Mouse (Mus musculus) embryonic facial prominence, embryonic 14.5 days (tissue): Measurements from ENCODE around the gene Myod1. TPM values are rescaled to one million over a fixed set of nuclear protein-coding genes. Genes with fewer than 3 reads are reported as not detected.

Experiments
- ATAC-seq: fragments of 200-750 bp; cut with Nextera tagmentation; 2 replicates; pipeline ENCODE4 v1.8.0; 2017; ENCODE audit warnings: low read depth, moderate number of reproducible peaks, moderate TSS enrichment
- DNase-seq: peaks from one replicate; pipeline ENCODE4 v3.0.0-alpha.2; 2015; ENCODE audit warnings: low spot score
- H3K27ac ChIP-seq: fragments of 300-500 bp; sonication (generic); replicated peaks from 2 replicates; pipeline ENCODE4 v1.5.1; 2014; ENCODE audit warnings: low read depth, mild to moderate bottlenecking, low read length, moderate library complexity
- H3K27me3 ChIP-seq: fragments of 300-500 bp; sonication (generic); replicated peaks from 2 replicates; pipeline ENCODE4 v1.6.1; 2014; ENCODE audit warnings: low read length; ENCODE audit not compliant: control insufficient read depth, insufficient read depth
- H3K36me3 ChIP-seq: fragments of 300-500 bp; sonication (generic); 2 replicates; pipeline ENCODE4 v1.6.1; 2014; ENCODE audit warnings: low read length, mixed read lengths; ENCODE audit not compliant: control insufficient read depth, insufficient read depth
- H3K4me1 ChIP-seq: fragments of 300-500 bp; sonication (generic); 2 replicates; pipeline ENCODE4 v1.6.1; 2014; ENCODE audit warnings: antibody characterized with exemption, low read length; ENCODE audit not compliant: control insufficient read depth, insufficient read depth
- H3K4me2 ChIP-seq: fragments of 300-500 bp; sonication (generic); 2 replicates; pipeline ENCODE4 v1.6.1; 2014; ENCODE audit warnings: low read depth, mild to moderate bottlenecking, low read length, moderate library complexity, mixed read lengths
- H3K4me3 ChIP-seq: fragments of 300-500 bp; sonication (generic); 2 replicates; pipeline ENCODE4 v1.5.1; 2014; ENCODE audit warnings: low read depth, mild to moderate bottlenecking, low read length
- H3K9ac ChIP-seq: fragments of 300-500 bp; sonication (generic); 2 replicates; pipeline ENCODE4 v1.6.1; 2014; ENCODE audit warnings: low read depth, mild to moderate bottlenecking, low read length, moderate library complexity, mixed read lengths
- H3K9me3 ChIP-seq: fragments of 300-500 bp; sonication (generic); 2 replicates; pipeline ENCODE4 v1.6.1; 2016; ENCODE audit warnings: low read length; ENCODE audit not compliant: control insufficient read depth
- WGBS: fragments of 180-500 bp; shearing (Covaris S2); extraction: QIAGEN DNeasy Blood & Tissue Kit; methylation state at CpG from one replicate; pipeline ENCODE4 v1.1.7; 2014; 5-methylcytosine and 5-hydroxymethylcytosine counted together
- polyA plus RNA-seq: library from polyadenylated mRNA; unstranded; fragments of >200 nt; fragmentation: Nextera tagmentation; extraction: Ambion mirVana; gene quantifications from 2 replicates; pipeline ENCODE4 v1.2.1, GENCODE M21; 2014

Gene Myod1
- polyA plus RNA-seq, 1 experiment from 2014 or later, result 46.5 TPM

DNA sequence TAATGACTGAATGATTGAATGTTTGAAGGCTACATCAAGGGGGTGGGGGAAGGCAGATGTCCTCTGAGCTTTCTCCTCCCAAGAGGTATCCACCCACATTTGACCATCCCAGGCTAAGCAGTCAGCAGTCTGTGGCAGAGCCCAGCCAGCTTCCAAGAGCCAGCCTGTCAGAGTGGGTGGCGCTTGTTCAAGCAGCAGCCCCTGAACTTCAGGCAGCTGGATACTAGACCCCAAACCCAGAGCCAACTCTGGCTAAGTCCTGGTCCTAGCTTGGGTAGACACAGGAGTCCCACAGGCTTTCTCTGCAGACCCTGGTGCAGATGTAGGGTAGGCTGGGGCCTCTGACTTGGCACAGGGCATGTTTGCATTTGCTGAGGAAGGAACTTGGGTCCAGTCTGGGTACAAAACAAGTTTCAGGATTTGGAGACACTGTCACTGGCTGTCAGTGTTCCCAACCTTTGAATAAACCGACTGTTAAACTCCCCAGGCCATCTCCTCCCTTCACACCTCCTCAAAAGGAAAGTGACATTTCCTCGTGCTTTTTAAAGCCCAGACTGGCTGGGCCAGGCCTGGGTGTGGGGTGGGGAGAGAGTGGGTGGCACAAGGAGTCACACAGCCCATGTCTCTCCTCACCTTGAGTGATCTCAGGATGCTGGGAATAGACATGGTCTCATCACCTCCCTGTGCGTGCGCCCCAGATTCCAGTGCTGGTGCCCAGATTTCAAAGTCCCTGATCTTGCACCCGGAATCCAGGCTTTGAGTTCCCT is 37.9 kb downstream of the Myod1 start:
- ATAC-seq (no peak), DNase-seq (no peak)
- H3K4me2 ChIP-seq, result no peak overlapping the region
- H3K4me3 ChIP-seq, result no peak overlapping the region
- H3K27ac ChIP-seq, result no peak overlapping the region
- no peaks in the 10 kb centered on the region for H3K4me1 ChIP-seq
- no peaks in the 10 kb centered on the region for H3K27me3 ChIP-seq
- H3K9ac ChIP-seq, result no peak overlapping the region
- 76% methylated on average over 6 of the region's 6 CpGs for WGBS
- H3K36me3 ChIP-seq, result no peaks in the 10 kb centered on the region
- no peaks in the 10 kb centered on the region for H3K9me3 ChIP-seq

DNA sequence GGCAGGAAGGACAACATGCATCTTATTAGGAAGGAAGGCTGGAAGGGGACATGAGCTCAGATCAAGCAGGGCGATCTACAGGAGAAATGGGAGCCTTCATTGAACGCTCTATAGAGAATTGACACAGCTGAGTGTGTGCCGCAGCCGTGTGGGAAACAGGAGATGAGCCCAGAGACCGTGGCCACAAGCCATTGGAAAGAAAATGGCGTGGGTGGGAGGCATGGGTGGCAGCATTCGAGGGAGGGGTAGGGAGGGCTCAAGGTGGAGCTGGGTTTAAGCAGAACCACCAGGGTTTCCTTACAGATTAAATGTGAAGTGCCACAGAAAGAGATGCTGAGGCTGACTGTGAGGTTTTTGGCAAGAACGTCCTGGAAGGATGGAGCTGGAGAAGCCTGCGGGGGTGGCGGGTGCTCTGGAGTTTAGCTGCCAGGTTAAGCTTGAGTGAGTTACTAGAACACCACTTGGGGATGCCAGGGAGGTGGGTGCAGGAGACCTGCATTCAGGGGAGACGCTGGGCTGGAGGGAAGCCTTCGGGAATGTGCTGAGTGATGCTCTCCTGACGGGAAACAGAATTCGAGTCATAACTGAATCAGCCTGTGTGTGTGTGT is 39.6 kb downstream of the Myod1 start:
- Histone ChIP-seq H3K4me1 (no peaks in the 10 kb centered on the region), H3K27me3 (no peaks in the 10 kb centered on the region), H3K4me2 (no peak overlapping the region), H3K4me3 (no peak overlapping the region), H3K9ac (no peak overlapping the region), H3K27ac (no peak overlapping the region), H3K36me3 (no peaks in the 10 kb centered on the region), H3K9me3 (no peaks in the 10 kb centered on the region)
- 63% methylated on average over 14 of the region's 14 CpGs for WGBS
- no peak for DNase-seq
- ATAC-seq, result no peak

DNA sequence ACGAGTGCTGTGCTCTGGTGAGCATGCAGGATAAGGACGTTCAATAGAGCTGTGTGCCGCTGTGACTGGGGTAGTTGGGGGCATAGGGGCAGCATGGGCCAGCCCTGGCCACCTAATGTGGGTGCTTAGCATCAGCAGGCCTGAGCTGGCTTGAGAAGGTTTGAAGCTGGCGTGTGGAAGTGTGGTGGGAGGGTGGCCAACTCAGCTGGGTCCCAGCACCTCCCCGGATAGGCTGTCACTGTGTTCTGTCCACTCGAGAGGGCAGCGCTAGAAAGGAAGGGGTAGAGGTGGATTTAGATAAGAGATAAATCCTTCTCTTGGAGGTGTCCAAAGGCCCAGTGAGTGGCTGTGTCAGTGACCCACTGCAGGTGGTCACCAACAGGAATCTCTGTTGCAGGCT is 41.2 kb downstream of the Myod1 start:
- ATAC-seq (no peak), DNase-seq (no peak)
- H3K27ac ChIP-seq, result no peak overlapping the region
- no peaks in the 10 kb centered on the region for H3K9me3 ChIP-seq
- H3K4me2 ChIP-seq, result no peak overlapping the region
- no peak overlapping the region for H3K9ac ChIP-seq
- no peaks in the 10 kb centered on the region for H3K27me3 ChIP-seq
- WGBS, result 72% methylated on average over 7 of the region's 7 CpGs
- H3K4me3 ChIP-seq, result no peak overlapping the region
- no peaks in the 10 kb centered on the region for H3K36me3 ChIP-seq
- no peaks in the 10 kb centered on the region for H3K4me1 ChIP-seq

DNA sequence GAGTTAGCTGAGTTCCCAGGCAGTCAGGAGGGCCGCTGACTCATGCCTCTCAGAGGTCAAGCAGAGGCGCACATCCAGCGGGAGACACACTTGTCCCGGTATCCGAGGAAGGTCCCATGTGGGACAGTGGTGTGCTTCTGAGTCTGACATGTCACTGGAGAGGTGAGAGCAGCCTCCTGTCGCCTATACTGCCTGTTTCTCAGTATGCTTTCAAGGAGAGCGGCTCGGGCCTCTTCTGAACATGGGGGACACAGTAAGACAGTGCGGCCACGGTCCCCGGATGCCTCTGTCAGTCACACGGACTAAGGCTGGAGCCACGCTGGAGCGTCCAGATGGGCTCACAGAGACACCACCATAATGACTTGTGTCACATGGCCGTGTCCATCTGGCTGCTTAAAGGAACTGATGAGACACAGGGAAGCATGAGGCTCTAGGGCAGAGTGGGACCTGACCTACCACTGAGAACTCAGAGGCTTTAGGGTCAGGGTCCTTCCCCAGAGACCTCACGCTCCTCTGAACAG is 41.9 kb downstream of the Myod1 start:
- DNase-seq (no peak), ATAC-seq (no peak)
- no peak overlapping the region for H3K27ac ChIP-seq
- H3K4me1 ChIP-seq, result no peaks in the 10 kb centered on the region
- H3K4me3 ChIP-seq, result no peak overlapping the region
- no peaks in the 10 kb centered on the region for H3K36me3 ChIP-seq
- H3K27me3 ChIP-seq, result no peaks in the 10 kb centered on the region
- no peaks in the 10 kb centered on the region for H3K9me3 ChIP-seq
- 67% methylated on average over 16 of the region's 16 CpGs for WGBS
- H3K4me2 ChIP-seq, result no peak overlapping the region
- no peak overlapping the region for H3K9ac ChIP-seq

DNA sequence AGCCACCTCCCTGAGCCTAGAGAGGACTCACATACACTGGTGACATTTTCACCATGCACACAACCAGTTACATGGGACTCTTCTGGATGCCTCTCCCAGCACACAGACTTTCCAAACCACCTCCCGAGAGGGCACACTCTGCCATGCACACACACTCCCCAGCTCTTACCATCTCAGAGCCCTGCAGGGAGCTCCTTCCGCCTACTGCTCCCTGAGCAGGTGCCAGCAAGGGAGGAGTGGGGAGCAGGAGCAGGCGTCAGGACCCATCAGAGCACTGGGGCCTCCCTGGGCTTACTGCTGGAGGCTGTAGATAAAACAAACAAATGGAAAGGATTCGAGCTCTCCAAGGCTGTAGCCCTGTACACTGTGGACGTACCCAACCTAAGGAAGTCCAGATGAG is 45.3 kb downstream of the Myod1 start:
- WGBS, result 41% methylated on average over 5 of the region's 5 CpGs
- no peak overlapping the region for H3K4me2 ChIP-seq
- no peak overlapping the region for H3K4me3 ChIP-seq
- no peaks in the 10 kb centered on the region for H3K9me3 ChIP-seq
- DNase-seq (no peak), ATAC-seq (no peak)
- no peak overlapping the region for H3K27ac ChIP-seq
- H3K27me3 ChIP-seq, result no peaks in the 10 kb centered on the region
- H3K4me1 ChIP-seq, result no peaks in the 10 kb centered on the region
- H3K36me3 ChIP-seq, result no peaks in the 10 kb centered on the region
- no peak overlapping the region for H3K9ac ChIP-seq

DNA sequence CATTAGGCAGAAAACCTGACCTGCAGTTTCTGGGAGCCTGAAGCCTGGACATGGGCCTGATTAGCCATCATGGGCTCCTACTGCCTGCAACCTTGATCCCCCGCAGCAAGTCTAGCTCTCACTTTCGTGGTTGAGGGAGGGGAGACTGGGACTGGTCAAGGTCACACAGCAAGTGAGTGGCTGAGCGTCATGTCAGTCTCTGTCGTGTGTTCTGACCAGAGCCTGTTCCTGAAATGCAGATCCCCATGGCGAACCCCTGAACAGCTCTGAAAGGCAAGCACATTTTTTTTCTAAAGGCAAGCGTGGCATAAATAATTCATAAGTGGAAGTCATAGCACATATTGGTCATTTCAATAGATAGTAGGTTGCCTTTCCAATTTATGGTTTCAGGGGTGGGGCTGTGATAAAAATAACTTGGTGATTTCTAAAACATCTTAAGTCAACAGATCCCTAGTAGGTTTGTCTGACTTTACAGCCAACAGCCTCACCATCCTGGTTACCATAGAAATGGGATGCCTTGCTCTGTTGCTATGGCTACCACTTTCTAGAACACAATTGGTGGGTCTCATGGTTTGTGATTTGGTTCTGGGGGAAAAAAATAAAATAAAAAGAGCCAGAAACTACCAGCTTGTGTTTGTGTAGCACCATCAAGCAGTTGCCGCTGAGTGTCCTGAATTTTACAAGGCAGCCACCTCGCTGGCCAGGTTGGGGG is 45.9 kb downstream of the Myod1 start:
- no peaks in the 10 kb centered on the region for H3K4me1 ChIP-seq
- no peak overlapping the region for H3K9ac ChIP-seq
- H3K4me2 ChIP-seq, result no peak overlapping the region
- H3K9me3 ChIP-seq, result no peaks in the 10 kb centered on the region
- no peak for DNase-seq
- ATAC-seq, result no peak
- no peaks in the 10 kb centered on the region for H3K27me3 ChIP-seq
- 63% methylated on average over 8 of the region's 8 CpGs for WGBS
- H3K4me3 ChIP-seq, result no peak overlapping the region
- no peaks in the 10 kb centered on the region for H3K36me3 ChIP-seq
- H3K27ac ChIP-seq, result no peak overlapping the region

DNA sequence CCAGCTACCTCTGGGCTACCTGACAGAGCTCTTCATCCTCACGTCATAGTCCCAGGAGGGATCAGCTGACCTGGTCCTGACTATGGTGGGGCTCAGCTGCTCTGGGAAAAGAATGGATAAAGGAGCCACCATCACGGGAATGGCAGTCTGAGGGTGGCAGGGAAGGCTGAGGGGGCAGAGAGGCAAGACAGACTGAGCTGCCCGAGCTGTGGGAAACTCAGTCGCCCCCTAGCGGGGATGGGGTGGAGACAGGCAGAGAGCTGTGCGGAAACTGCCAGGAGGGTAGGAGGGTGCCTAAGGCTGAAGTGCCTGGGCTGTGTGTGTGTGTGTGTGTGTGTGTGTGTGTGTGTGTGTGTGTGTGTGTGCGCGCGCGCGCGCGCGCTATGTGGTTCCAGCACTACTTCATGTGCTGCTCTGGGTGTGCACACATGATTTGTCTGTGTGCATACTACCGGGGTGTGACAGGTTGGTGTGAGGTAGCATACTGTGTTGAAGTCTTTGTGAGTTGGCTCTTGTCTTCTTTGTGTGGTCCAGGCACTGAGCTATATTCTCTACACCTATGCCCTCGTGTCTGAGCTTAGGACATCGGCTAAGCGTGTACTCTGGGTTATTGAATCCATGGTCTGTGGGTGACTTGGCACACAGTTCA is 46.6 kb downstream of the Myod1 start:
- H3K4me1 ChIP-seq, result no peaks in the 10 kb centered on the region
- DNase-seq (no peak), ATAC-seq (no peak)
- no peak overlapping the region for H3K27ac ChIP-seq
- no peaks in the 10 kb centered on the region for H3K27me3 ChIP-seq
- no peaks in the 10 kb centered on the region for H3K36me3 ChIP-seq
- WGBS, result 48% methylated on average over 9 of the region's 18 CpGs
- no peak overlapping the region for H3K4me3 ChIP-seq
- H3K9me3 ChIP-seq, result no peaks in the 10 kb centered on the region
- H3K9ac ChIP-seq, result no peak overlapping the region
- H3K4me2 ChIP-seq, result no peak overlapping the region

DNA sequence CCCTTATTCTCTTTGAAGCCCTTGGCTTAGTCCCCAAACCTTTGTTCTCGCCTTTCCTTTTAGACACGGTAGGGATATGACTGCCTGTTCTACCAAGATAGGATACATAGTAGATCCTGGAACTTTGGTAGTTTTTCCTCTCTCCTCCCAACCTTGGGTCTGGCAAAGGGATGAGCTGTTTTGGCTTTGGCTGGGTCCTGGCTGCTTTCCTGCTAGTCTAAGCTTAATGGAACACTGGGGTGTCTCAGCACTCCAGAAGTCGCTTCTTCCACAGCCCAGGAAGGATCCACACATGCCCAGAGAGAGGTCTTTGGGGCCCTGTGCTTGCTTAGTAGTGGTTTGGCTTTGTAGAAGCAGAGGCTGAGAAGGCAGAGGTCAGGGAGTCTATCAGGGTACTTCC is 47.7 kb downstream of the Myod1 start:
- ATAC-seq (no peak), DNase-seq (no peak)
- H3K4me3 ChIP-seq, result no peak overlapping the region
- no peaks in the 10 kb centered on the region for H3K36me3 ChIP-seq
- WGBS, result 80% methylated on average over 3 of the region's 3 CpGs
- no peaks in the 10 kb centered on the region for H3K9me3 ChIP-seq
- H3K27ac ChIP-seq, result no peak overlapping the region
- no peaks in the 10 kb centered on the region for H3K27me3 ChIP-seq
- no peak overlapping the region for H3K4me2 ChIP-seq
- no peak overlapping the region for H3K9ac ChIP-seq
- no peaks in the 10 kb centered on the region for H3K4me1 ChIP-seq
